Mouse (Mus musculus): ENCODE measurements around the gene Arhgef26. TPM values are rescaled to one million over a fixed set of nuclear protein-coding genes. Genes with fewer than 3 reads are reported as not detected.
A peak's percentile ranks its signal among the peaks of the same experiment; 100 is the strongest.

Gene Arhgef26
- polyA plus RNA-seq, 1 experiment from 2014 or later, result 8.8 TPM

- Histone ChIP-seq H3K9me3 (replicated peaks; ENCODE audit: low read length) (no peaks in the 10 kb centered on the region), H3K4me3 (replicated peaks; ENCODE audit: low read depth, low read length) (no peak overlapping the region), H3K4me1 (replicated peaks; ENCODE audit: insufficient read depth, low read length) (no peaks in the 10 kb centered on the region), H3K4me2 (ENCODE audit: low read length) (no peak overlapping the region), H3K9ac (ENCODE audit: low read depth, low read length) (no peak overlapping the region), H3K36me3 (ENCODE audit: insufficient read depth, low read length) (no peaks in the 10 kb centered on the region), H3K27ac (no peak overlapping the region), H3K27me3 (ENCODE audit: insufficient read depth, low read length) (no peaks in the 10 kb centered on the region)
- TF ChIP-seq CTCF (IDR thresholded peaks at IDR 0.05; ENCODE audit: low read depth), result no peak
- no peak for ATAC-seq (replicated peaks; ENCODE audit: low FRiP score, low read depth)
- DNase-seq (ENCODE audit: low spot score), result no peak
- 83% methylated on average over 2 of the region's 2 CpGs for WGBS
Measured at GRCm38 (mm10) chr3:62376719-62377118, 38.6 kb downstream of the Arhgef26 start.

- no peak overlapping the region for H3K27ac ChIP-seq
- H3K4me2 ChIP-seq (ENCODE audit: low read length), result no peak overlapping the region
- H3K36me3 ChIP-seq (ENCODE audit: insufficient read depth, low read length), result no peaks in the 10 kb centered on the region
- no peaks in the 10 kb centered on the region for H3K4me1 ChIP-seq (replicated peaks; ENCODE audit: insufficient read depth, low read length)
- no peaks in the 10 kb centered on the region for H3K9me3 ChIP-seq (replicated peaks; ENCODE audit: low read length)
- no peaks in the 10 kb centered on the region for H3K27me3 ChIP-seq (ENCODE audit: insufficient read depth, low read length)
- TF ChIP-seq CTCF (IDR thresholded peaks at IDR 0.05; ENCODE audit: low read depth), result no peak
- ATAC-seq (replicated peaks; ENCODE audit: low FRiP score, low read depth), result no peak
- DNase-seq (ENCODE audit: low spot score), result no peak
- 32% methylated on average over 5 of the region's 5 CpGs for WGBS
- H3K4me3 ChIP-seq (replicated peaks; ENCODE audit: low read depth, low read length), result no peak overlapping the region
- no peak overlapping the region for H3K9ac ChIP-seq (ENCODE audit: low read depth, low read length)
Measured at GRCm38 (mm10) chr3:62379946-62380345, 41.8 kb downstream of the Arhgef26 start.

- Histone ChIP-seq H3K27me3 (ENCODE audit: insufficient read depth, low read length) (no peaks in the 10 kb centered on the region), H3K27ac (no peak overlapping the region), H3K4me3 (replicated peaks; ENCODE audit: low read depth, low read length) (no peak overlapping the region), H3K36me3 (ENCODE audit: insufficient read depth, low read length) (no peaks in the 10 kb centered on the region), H3K4me1 (replicated peaks; ENCODE audit: insufficient read depth, low read length) (no peaks in the 10 kb centered on the region), H3K4me2 (ENCODE audit: low read length) (no peak overlapping the region), H3K9me3 (replicated peaks; ENCODE audit: low read length) (no peaks in the 10 kb centered on the region), H3K9ac (ENCODE audit: low read depth, low read length) (no peak overlapping the region)
- ATAC-seq (replicated peaks; ENCODE audit: low FRiP score, low read depth) (no peak), DNase-seq (ENCODE audit: low spot score) (no peak)
- 53% methylated on average over 3 of the region's 3 CpGs for WGBS
- TF ChIP-seq CTCF (IDR thresholded peaks at IDR 0.05; ENCODE audit: low read depth), result no peak
Measured at GRCm38 (mm10) chr3:62380420-62380819, 42.3 kb downstream of the Arhgef26 start.

GRCm38 (mm10) chr3:62382853-62383252, 44.7 kb downstream of the Arhgef26 start:
- ATAC-seq (replicated peaks; ENCODE audit: low FRiP score, low read depth) (no peak), DNase-seq (ENCODE audit: low spot score) (no peak)
- TF ChIP-seq CTCF (IDR thresholded peaks at IDR 0.05; ENCODE audit: low read depth), result no peak
- Histone ChIP-seq H3K4me2 (ENCODE audit: low read length) (no peak overlapping the region), H3K4me1 (replicated peaks; ENCODE audit: insufficient read depth, low read length) (no peaks in the 10 kb centered on the region), H3K36me3 (ENCODE audit: insufficient read depth, low read length) (no peaks in the 10 kb centered on the region), H3K9me3 (replicated peaks; ENCODE audit: low read length) (no peaks in the 10 kb centered on the region), H3K27me3 (ENCODE audit: insufficient read depth, low read length) (no peaks in the 10 kb centered on the region), H3K9ac (ENCODE audit: low read depth, low read length) (no peak overlapping the region), H3K27ac (no peak overlapping the region), H3K4me3 (replicated peaks; ENCODE audit: low read depth, low read length) (no peak overlapping the region)
- 93% methylated on average over 1 of the region's 1 CpGs for WGBS

- Histone ChIP-seq H3K4me1 (replicated peaks; ENCODE audit: insufficient read depth, low read length) (no peaks in the 10 kb centered on the region), H3K4me2 (ENCODE audit: low read length) (no peak overlapping the region), H3K36me3 (ENCODE audit: insufficient read depth, low read length) (no peaks in the 10 kb centered on the region), H3K27me3 (ENCODE audit: insufficient read depth, low read length) (no peaks in the 10 kb centered on the region), H3K9ac (ENCODE audit: low read depth, low read length) (no peak overlapping the region), H3K9me3 (replicated peaks; ENCODE audit: low read length) (no peaks in the 10 kb centered on the region), H3K4me3 (replicated peaks; ENCODE audit: low read depth, low read length) (no peak overlapping the region), H3K27ac (no peak overlapping the region)
- DNase-seq (ENCODE audit: low spot score), result no peak
- ATAC-seq (replicated peaks; ENCODE audit: low FRiP score, low read depth), result no peak
- TF ChIP-seq CTCF (IDR thresholded peaks at IDR 0.05; ENCODE audit: low read depth), result no peak
Measured at GRCm38 (mm10) chr3:62392636-62393035, 54.5 kb downstream of the Arhgef26 start.

GRCm38 (mm10) chr3:62394284-62394683, 56.1 kb downstream of the Arhgef26 start:
- no peaks in the 10 kb centered on the region for H3K27me3 ChIP-seq (ENCODE audit: insufficient read depth, low read length)
- no peaks in the 10 kb centered on the region for H3K9me3 ChIP-seq (replicated peaks; ENCODE audit: low read length)
- DNase-seq (ENCODE audit: low spot score) (no peak), ATAC-seq (replicated peaks; ENCODE audit: low FRiP score, low read depth) (no peak)
- H3K4me3 ChIP-seq (replicated peaks; ENCODE audit: low read depth, low read length), result no peak overlapping the region
- 76% methylated on average over 7 of the region's 7 CpGs for WGBS
- no peak overlapping the region for H3K9ac ChIP-seq (ENCODE audit: low read depth, low read length)
- no peaks in the 10 kb centered on the region for H3K36me3 ChIP-seq (ENCODE audit: insufficient read depth, low read length)
- H3K4me1 ChIP-seq (replicated peaks; ENCODE audit: insufficient read depth, low read length), result no peaks in the 10 kb centered on the region
- no peak for TF ChIP-seq CTCF (IDR thresholded peaks at IDR 0.05; ENCODE audit: low read depth)
- no peak overlapping the region for H3K4me2 ChIP-seq (ENCODE audit: low read length)
- H3K27ac ChIP-seq, result no peak overlapping the region

- TF ChIP-seq CTCF (IDR thresholded peaks at IDR 0.05; ENCODE audit: low read depth), result no peak
- no peaks in the 10 kb centered on the region for H3K36me3 ChIP-seq (ENCODE audit: insufficient read depth, low read length)
- peak overlapping the region; percentile 34; the same call in 1 of the 2 replicates for H3K27ac ChIP-seq
Measured at GRCm38 (mm10) chr3:62395368-62395767, 57.2 kb downstream of the Arhgef26 start.

More at GRCm38 (mm10) chr3:62395368-62395767, 57.2 kb downstream of the Arhgef26 start:
- WGBS, result 48% methylated on average over 5 of the region's 5 CpGs
- Histone ChIP-seq H3K9me3 (replicated peaks; ENCODE audit: low read length) (no peaks in the 10 kb centered on the region), H3K4me3 (replicated peaks; ENCODE audit: low read depth, low read length) (no peak overlapping the region), H3K4me1 (replicated peaks; ENCODE audit: insufficient read depth, low read length) (no peaks in the 10 kb centered on the region), H3K9ac (ENCODE audit: low read depth, low read length) (no peak overlapping the region), H3K4me2 (ENCODE audit: low read length) (no peak overlapping the region), H3K27me3 (ENCODE audit: insufficient read depth, low read length) (no peaks in the 10 kb centered on the region)
- DNase-seq (ENCODE audit: low spot score), result no peak
- no peak for ATAC-seq (replicated peaks; ENCODE audit: low FRiP score, low read depth)

Measured in kidney, postnatal 0 days (tissue).